Mouse (Mus musculus) fat pad, adult 2 months (tissue): ENCODE data around the gene Ghitm.

Experiments
- DNase-seq: peaks from one replicate; pipeline ENCODE4 v3.0.0-alpha.2; 2011; ENCODE audit warnings: low read depth, low spot score; ENCODE audit errors: extremely low read depth

Gene Ghitm

DNA sequence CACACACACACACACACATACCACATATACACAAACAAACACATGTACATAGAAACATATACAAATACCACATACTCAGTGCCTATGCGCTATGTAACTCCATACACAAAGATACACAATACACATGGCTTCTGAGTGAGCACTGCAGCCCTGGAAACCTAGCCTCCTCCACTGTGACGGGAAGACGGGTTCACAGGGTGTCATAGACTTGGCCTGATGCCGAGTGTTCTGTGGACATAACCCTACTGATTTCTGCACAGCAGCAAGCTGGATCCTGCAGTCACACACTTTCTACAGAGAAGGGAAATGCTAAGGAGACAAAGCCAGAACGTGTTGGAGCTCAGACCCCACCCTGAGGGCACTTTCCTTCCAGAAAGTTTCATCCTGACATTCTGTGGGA lies 30.3 kb downstream of the Ghitm start:
- peak; percentile 31 for DNase-seq

DNA sequence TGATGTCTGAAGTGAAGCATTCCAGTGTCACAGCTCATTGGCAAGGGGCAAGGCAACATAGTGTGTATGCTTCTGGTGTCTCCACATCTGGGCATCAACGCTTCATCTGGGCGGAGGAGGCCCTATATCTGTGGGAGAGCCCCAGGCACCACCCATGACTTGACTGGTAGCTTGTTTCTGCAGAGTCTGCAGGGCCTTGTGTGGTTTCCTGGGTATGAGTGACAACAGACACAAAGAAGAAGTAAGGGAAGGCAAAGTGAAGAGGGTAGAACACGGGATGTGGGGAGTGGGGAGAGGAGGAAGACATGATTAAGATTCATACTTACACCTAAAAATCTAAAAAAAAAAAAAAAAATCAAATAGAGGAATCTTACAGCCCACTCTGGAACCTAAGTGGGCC lies 32.6 kb downstream of the Ghitm start:
- DNase-seq = no peak

DNA sequence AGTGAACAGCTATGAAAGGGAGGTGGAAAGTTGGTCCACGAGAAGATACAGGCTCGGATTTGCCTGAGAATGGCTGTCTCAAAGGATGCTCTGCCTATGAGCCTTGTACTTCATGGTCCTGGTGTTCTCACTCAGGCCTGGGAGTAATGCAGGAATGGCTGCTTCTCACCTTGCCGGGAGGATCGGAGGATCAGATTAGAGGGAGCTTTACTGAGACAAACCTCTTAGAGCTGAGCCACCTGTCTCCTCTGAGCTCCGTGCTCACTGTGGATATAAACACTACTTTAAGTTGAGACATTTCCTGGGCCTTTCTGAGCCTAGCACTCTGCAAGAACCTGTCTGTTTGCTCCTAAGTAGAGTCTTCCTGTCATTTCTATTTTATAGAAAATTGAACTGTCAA lies 33.5 kb downstream of the Ghitm start:
- DNase-seq = no peak

DNA sequence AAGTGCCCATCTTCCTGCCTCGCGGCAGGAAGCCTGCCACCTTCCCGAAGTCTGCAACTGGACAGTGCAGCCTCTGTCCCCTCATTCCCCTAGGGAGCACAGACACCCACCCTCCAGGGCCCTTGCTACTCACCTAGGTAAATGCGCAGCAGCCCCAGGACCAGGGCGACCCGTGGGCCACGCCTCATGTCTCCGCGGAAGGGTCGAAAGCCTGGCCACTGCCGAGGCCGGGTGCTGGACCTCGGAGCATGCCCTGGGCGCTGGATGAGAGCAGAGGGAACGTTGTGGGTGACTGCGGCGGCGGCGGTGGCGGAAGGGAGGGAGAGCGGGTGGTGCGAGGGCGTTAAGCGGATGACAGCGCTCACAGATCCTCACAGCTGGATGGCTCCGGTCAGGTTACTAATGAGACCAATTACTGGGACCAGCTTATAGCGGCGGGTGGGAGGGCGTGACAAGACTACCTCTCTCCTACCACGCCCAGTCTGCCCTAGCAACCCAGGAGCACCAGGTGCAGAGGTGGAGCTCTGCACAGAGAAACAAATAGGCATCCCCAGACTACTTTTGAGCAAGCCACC lies 37.0 kb downstream of the Ghitm start, which contains the start of gene Cdhr1:
TSS of gene Cdhr1 (minus strand) at position 392 of the 575 bp plus-strand sequence.
- DNase-seq = no peak

- no peak for DNase-seq
These were observed 39.5 kb downstream of the Ghitm start for GRCm38 (mm10) chr14:37095556-37095955.

DNA sequence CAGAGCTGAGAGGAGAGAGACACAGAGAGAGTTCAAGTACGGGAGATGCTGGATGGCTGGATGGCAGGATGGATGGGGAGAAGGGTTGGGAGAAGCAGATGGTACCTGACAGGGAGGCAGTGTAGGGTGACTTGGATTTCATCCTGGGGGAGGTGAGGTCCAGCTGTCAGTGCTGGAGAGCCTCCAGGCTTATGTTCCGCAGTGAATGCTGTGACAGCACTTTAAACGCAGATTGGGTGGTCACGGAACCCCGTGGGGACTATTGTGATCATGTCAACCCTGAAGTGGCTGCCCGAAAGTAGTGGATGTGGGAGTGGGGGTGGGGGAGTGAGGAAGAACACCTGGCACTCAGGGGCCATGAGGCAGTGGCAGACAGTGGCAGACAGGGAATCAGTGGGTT lies 40.6 kb downstream of the Ghitm start:
- no peak for DNase-seq

GRCm38 (mm10) chr14:37083755-37084154 lies 51.3 kb downstream of the Ghitm start:
- no peak for DNase-seq

DNA sequence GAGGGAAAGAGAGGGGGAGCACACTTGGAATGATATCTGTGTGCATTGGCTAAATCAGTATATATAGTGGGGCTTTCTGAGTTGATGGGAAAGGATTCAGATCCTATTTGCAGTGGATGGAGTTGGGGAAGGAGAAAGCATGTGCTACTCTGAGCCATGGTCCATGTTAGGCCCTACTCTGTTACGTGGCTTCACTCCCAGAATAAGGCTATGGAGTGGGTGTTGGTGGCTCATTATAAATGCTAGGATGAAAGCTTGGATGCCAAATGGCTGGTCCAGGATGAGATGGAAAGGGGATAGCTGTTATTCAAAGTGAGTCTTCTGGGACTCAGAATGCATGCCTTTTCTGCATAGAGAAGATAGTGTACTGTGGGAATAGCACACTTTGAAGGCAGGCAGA lies 54.3 kb downstream of the Ghitm start:
- no peak for DNase-seq
